Mouse (Mus musculus) CH12.LX (cell line): Measurements from ENCODE around the gene B3galt5. TPM values are rescaled to one million over a fixed set of nuclear protein-coding genes. Genes with fewer than 3 reads are reported as not detected.

Source experiments
- DNase-seq: peaks from one replicate; pipeline ENCODE4 v3.0.0-alpha.2; 2013; ENCODE audit errors: extremely low read depth
- H3K27ac ChIP-seq: 2 replicates; pipeline ENCODE4 v1.5.1; 2012; ENCODE audit warnings: low read depth, mild to moderate bottlenecking, control low read depth, moderate library complexity; ENCODE audit not compliant: insufficient read depth
- H3K27me3 ChIP-seq: replicated peaks from 2 replicates; pipeline ENCODE3; 2012; ENCODE audit warnings: inconsistent platforms
- H3K36me3 ChIP-seq, 2 experiments: replicated peaks in 1 of 2; 2 replicates each; pipeline versions ENCODE3 to v1.6.1; 2012; ENCODE audit warnings: inconsistent platforms in 1 of 2, low read length in 1 of 2, mild to moderate bottlenecking in 1 of 2, mixed read lengths in 1 of 2, moderate library complexity in 1 of 2; ENCODE audit not compliant: control insufficient read depth in 1 of 2, insufficient read depth in 1 of 2
- H3K4me1 ChIP-seq, 2 experiments: 2 replicates each; pipeline ENCODE4 v1.6.1; 2012; ENCODE audit warnings: inconsistent platforms in 1 of 2, moderate library complexity in 1 of 2; ENCODE audit not compliant: insufficient read depth in 2 of 2, control insufficient read depth in 1 of 2
- H3K4me2 ChIP-seq: 2 replicates; pipeline ENCODE4 v1.6.1; 2012; ENCODE audit warnings: low read depth, mild to moderate bottlenecking, control low read depth; ENCODE audit not compliant: poor library complexity, insufficient read depth, severe bottlenecking
- H3K4me3 ChIP-seq, 3 experiments: fragments of 150-350 bp in 1 of 3; sonication (generic) in 1 of 3; replicated peaks in 1 of 3; 2 replicates each; pipeline versions ENCODE3 to v1.5.1; 2011 to 2012; ENCODE audit warnings: low read depth in 2 of 3, low read length in 2 of 3, mild to moderate bottlenecking in 2 of 3, moderate library complexity in 2 of 3, control low read depth in 1 of 3, improper control_type of control experiment in 1 of 3, inconsistent platforms in 1 of 3, mixed read lengths in 1 of 3; ENCODE audit not compliant: poor library complexity in 1 of 3
- H3K79me2 ChIP-seq: replicated peaks from 2 replicates; pipeline ENCODE4 v1.6.1; 2012; ENCODE audit warnings: mild to moderate bottlenecking, moderate library complexity; ENCODE audit not compliant: control insufficient read depth, poor library complexity, insufficient read depth, severe bottlenecking; ENCODE audit errors: extremely low read depth
- H3K9ac ChIP-seq: 2 replicates; pipeline ENCODE4 v1.6.1; 2012; ENCODE audit warnings: low read depth, mild to moderate bottlenecking, control low read depth, moderate library complexity; ENCODE audit not compliant: insufficient read depth
- H3K9me3 ChIP-seq: replicated peaks from 2 replicates; pipeline ENCODE3; 2012; ENCODE audit warnings: low read length, inconsistent platforms, mixed read lengths
- CHD1 ChIP-seq: IDR thresholded peaks from 2 replicates; pipeline ENCODE4 v1.6.1; 2012; ENCODE audit warnings: low read depth, low read length, improper control_type of control experiment, inconsistent platforms
- CHD2 ChIP-seq: IDR thresholded peaks from 2 replicates; pipeline ENCODE4 v1.6.1; 2011; ENCODE audit warnings: low read length, improper control_type of control experiment
- CTCF ChIP-seq, 2 experiments: IDR thresholded peaks in 1 of 2; conservative IDR thresholded peaks in 1 of 2; 2 replicates each; pipeline ENCODE4 v1.5.1; 2011 to 2012; ENCODE audit warnings: low read depth in 2 of 2, low read length in 2 of 2, improper control_type of control experiment in 1 of 2, inconsistent platforms in 1 of 2, mild to moderate bottlenecking in 1 of 2, moderate library complexity in 1 of 2
- ELF1 ChIP-seq: IDR thresholded peaks from 2 replicates; pipeline ENCODE4 v1.6.1; 2014; ENCODE audit warnings: low read depth, mild to moderate bottlenecking, inconsistent platforms, low read length, improper control_type of control experiment
- ETS1 ChIP-seq: conservative IDR thresholded peaks from 2 replicates; pipeline ENCODE4 v1.6.1; 2012; ENCODE audit warnings: low read depth, mild to moderate bottlenecking, inconsistent platforms, low read length, improper control_type of control experiment, moderate library complexity
- KAT2A ChIP-seq: IDR thresholded peaks from 2 replicates; pipeline ENCODE4 v1.6.1; 2012; ENCODE audit warnings: low read length, improper control_type of control experiment, inconsistent platforms; ENCODE audit not compliant: insufficient replicate concordance
- MAFK ChIP-seq: IDR thresholded peaks from 2 replicates; pipeline ENCODE4 v1.6.1; 2011; ENCODE audit warnings: low read length, improper control_type of control experiment; ENCODE audit not compliant: insufficient replicate concordance
- MAZ ChIP-seq: IDR thresholded peaks from 2 replicates; pipeline ENCODE4 v1.6.1; 2012; ENCODE audit warnings: low read depth, mild to moderate bottlenecking, inconsistent platforms, low read length, improper control_type of control experiment, moderate library complexity
- MEF2A ChIP-seq: IDR thresholded peaks from 2 replicates; pipeline ENCODE4 v1.6.1; 2014; ENCODE audit warnings: low read depth, mild to moderate bottlenecking, inconsistent platforms, low read length, improper control_type of control experiment, borderline replicate concordance
- MXI1 ChIP-seq: IDR thresholded peaks from 2 replicates; pipeline ENCODE4 v1.6.1; 2011; ENCODE audit warnings: mild to moderate bottlenecking, low read depth, low read length, improper control_type of control experiment
- NELFE ChIP-seq: IDR thresholded peaks from 2 replicates; pipeline ENCODE4 v1.6.1; 2011; ENCODE audit warnings: low read depth, low read length, improper control_type of control experiment
- NRF1 ChIP-seq: IDR thresholded peaks from 2 replicates; pipeline ENCODE4 v1.6.1; 2014; ENCODE audit warnings: low read depth, mild to moderate bottlenecking, inconsistent platforms, low read length, improper control_type of control experiment, moderate library complexity
- PAX5 ChIP-seq: IDR thresholded peaks from 2 replicates; pipeline ENCODE4 v1.6.1; 2012; ENCODE audit warnings: low read length, inconsistent platforms, mixed read lengths
- POLR2AphosphoS2 ChIP-seq: IDR thresholded peaks from 2 replicates; pipeline ENCODE4 v1.6.1; 2011; ENCODE audit warnings: low read depth, low read length, improper control_type of control experiment
- TCF12 ChIP-seq: IDR thresholded peaks from 2 replicates; pipeline ENCODE4 v1.6.1; 2014; ENCODE audit warnings: low read depth, mild to moderate bottlenecking, inconsistent platforms, low read length, improper control_type of control experiment
- ZKSCAN1 ChIP-seq: IDR thresholded peaks from 2 replicates; pipeline ENCODE4 v1.6.1; 2012; ENCODE audit warnings: low read depth, inconsistent platforms, low read length, improper control_type of control experiment, borderline replicate concordance
- ZNF384 ChIP-seq: IDR thresholded peaks from 2 replicates; pipeline ENCODE4 v1.6.1; 2012; ENCODE audit warnings: low read depth, low read length, improper control_type of control experiment, inconsistent platforms
- dilution Hi-C: fragments of 300-500 bp; cut with MboI; formaldehyde crosslinking; loops from 2 replicates; pipeline ENCODE4 v1.14.3; 2020; ENCODE audit warnings: low sequenced_read_pairs; ENCODE audit not compliant: extremely low pct_unique_long_range_greater_than_20kb, extremely low pct_ligation_motif_present
- in situ Hi-C: fragments of 300-500 bp; cut with MboI; formaldehyde crosslinking; loops from 3 replicates; pipeline ENCODE4 v1.14.3; 2019; ENCODE audit warnings: low sequenced_read_pairs, low pct_ligation_motif_present, low pct_unique_long_range_greater_than_20kb, mixed read lengths
- polyA plus RNA-seq: library from polyadenylated mRNA; unstranded; fragments of >175 nt; gene quantifications from 2 replicates; pipeline ENCODE4 v1.2.1, GENCODE M21; 2012; ENCODE audit warnings: low read depth; ENCODE audit not compliant: insufficient read length
- total RNA-seq, 2 experiments: library from RNA; depleted of rRNA; stranded (reverse); fragments of 300-350 nt in 1 of 2; fragments of >200 nt in 1 of 2; gene quantifications; 2 replicates each; pipeline ENCODE4 v1.2.3; 2012 to 2014

Gene B3galt5
- total and polyA plus RNA-seq, 3 experiments = 0.04 to 0.87 (median 0.23) TPM

- H3K36me3 ChIP-seq = no peaks in the 10 kb centered on the region
- H3K4me1 ChIP-seq = peaks cover 9 to 35% of the 10 kb centered on the region in 2 experiments
- no peak overlapping the region for H3K4me2 ChIP-seq
- no peaks in the 10 kb centered on the region for H3K79me2 ChIP-seq
- H3K9ac ChIP-seq = no peak overlapping the region
- TF ChIP-seq MEF2A (no peak), POLR2AphosphoS2 (no peak)
- no peaks in the 10 kb centered on the region for H3K27me3 ChIP-seq
- dilution Hi-C loops = no loop called here
- in situ Hi-C loops = no loop called here
- no peak for DNase-seq
- H3K4me3 ChIP-seq = no peak overlapping the region
- no peak overlapping the region for H3K27ac ChIP-seq
- H3K9me3 ChIP-seq = peaks cover 8% of the 10 kb centered on the region
Measured at GRCm38 (mm10) chr16:96213027-96213426, 22.6 kb upstream of the B3galt5 start.

- H3K4me3 ChIP-seq = no peak overlapping the region
- H3K79me2 ChIP-seq = no peaks in the 10 kb centered on the region
- H3K9ac ChIP-seq = no peak overlapping the region
- no peaks in the 10 kb centered on the region for H3K36me3 ChIP-seq
- no peaks in the 10 kb centered on the region for H3K27me3 ChIP-seq
- H3K27ac ChIP-seq = no peak overlapping the region
- in situ Hi-C loops = no loop called here
- no peaks in the 10 kb centered on the region for H3K4me1 ChIP-seq
- dilution Hi-C loops = no loop called here
- TF ChIP-seq ZKSCAN1 (no peak), PAX5 (no peak), NELFE (no peak), ETS1 (no peak), ELF1 (no peak), ZNF384 (no peak), CTCF (conservative IDR thresholded peaks at IDR 0.05 in 1 of 2, IDR thresholded peaks at IDR 0.05 in 1 of 2; ENCODE audit: low read depth in 2 of 2, low read length in 2 of 2) (no peak), NRF1 (no peak), POLR2AphosphoS2 (no peak), CHD2 (no peak), CHD1 (no peak), MXI1 (no peak), MAFK (no peak), KAT2A (no peak), MAZ (no peak), TCF12 (no peak)
- H3K4me2 ChIP-seq = no peak overlapping the region
- DNase-seq = no peak
- H3K9me3 ChIP-seq = peaks cover 7% of the 10 kb centered on the region
Measured at GRCm38 (mm10) chr16:96221491-96221890, 14.1 kb upstream of the B3galt5 start.
